Comparison of ENCODE assay signal across 8 mouse cellular contexts in the genomic region with DNA sequence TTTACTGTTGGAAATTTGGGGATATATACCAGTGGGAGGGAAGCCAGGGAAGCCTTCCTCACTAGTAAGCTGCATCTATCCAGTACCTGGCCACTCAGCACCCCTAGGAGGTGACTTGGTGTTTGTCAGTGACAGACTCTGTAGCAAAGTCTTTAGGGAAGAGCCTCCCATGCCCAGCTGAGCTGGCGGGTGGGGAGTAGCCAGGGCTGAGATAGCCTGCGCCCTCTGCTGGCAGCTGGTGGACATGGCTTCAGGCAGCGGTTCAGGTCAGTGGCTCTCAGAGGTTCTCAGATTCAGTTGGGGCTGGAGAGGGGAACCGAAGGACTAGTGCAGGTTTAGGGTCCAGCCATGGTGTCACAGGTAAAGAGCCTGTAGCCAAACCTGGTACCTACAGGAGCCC. TPM values are rescaled to one million over a fixed set of nuclear protein-coding genes. Genes with fewer than 3 reads are reported as not detected.
DNase-seq lines count a peak whose midpoint lies in the region; ATAC-seq and TF ChIP-seq lines count a peak whose summit lies in the region.

No protein-coding gene starts in this region.

- in situ Hi-C loops in CH12.LX (cut with MboI; ENCODE audit: low pct_ligation_motif_present, low pct_unique_long_range_greater_than_20kb, low sequenced_read_pairs) = loop anchor here (10.0 kb wide), 1 partner anchor 254 kb away; no protein-coding TSS in a partner anchor

- H3K27me3 ChIP-seq in CH12.LX (replicated peaks) = no peaks in the 10 kb centered on the region
- H3K27me3 ChIP-seq in embryonic facial prominence, embryonic 11.5 days (ENCODE audit: control insufficient read depth, insufficient read depth, low read length) = no peaks in the 10 kb centered on the region
- H3K27me3 ChIP-seq in heart, embryonic 15.5 days = no peaks in the 10 kb centered on the region

- no peak overlapping the region for H3K4me3 ChIP-seq in CH12.LX (replicated peaks in 1 of 3; ENCODE audit: low read depth in 2 of 3, low read length in 2 of 3, poor library complexity in 1 of 3)
- H3K4me3 ChIP-seq in embryonic facial prominence, embryonic 11.5 days (ENCODE audit: low read depth, low read length) = no peak overlapping the region
- no peak overlapping the region for H3K4me3 ChIP-seq in heart, embryonic 15.5 days

- H3K27ac ChIP-seq in CH12.LX (ENCODE audit: insufficient read depth, low read depth) = no peak overlapping the region
- H3K27ac ChIP-seq in embryonic facial prominence, embryonic 11.5 days (replicated peaks; ENCODE audit: low read depth, low read length) = no peak overlapping the region
- no peak overlapping the region for H3K27ac ChIP-seq in heart, embryonic 15.5 days

- H3K9ac ChIP-seq in CH12.LX (ENCODE audit: insufficient read depth, low read depth) = no peak overlapping the region
- H3K9ac ChIP-seq in embryonic facial prominence, embryonic 11.5 days (replicated peaks; ENCODE audit: low read length) = no peak overlapping the region
- H3K9ac ChIP-seq in heart, embryonic 15.5 days = no peak overlapping the region

- dilution Hi-C loops in CH12.LX (cut with MboI; ENCODE audit: extremely low pct_ligation_motif_present, extremely low pct_unique_long_range_greater_than_20kb, low sequenced_read_pairs) = no loop called here

- ATAC-seq in embryonic facial prominence, embryonic 11.5 days (replicated peaks; ENCODE audit: insufficient number of reproducible peaks, low FRiP score, low TSS enrichment, low read depth) = peak; percentile 56
- 0 out of 2 replicates have a peak, but pooled peaks have one; percentile 56 for ATAC-seq in heart, embryonic 15.5 days (replicated peaks; ENCODE audit: insufficient number of reproducible peaks, insufficient read depth, low FRiP score, low read depth)

- TF ChIP-seq RAD21 in CH12.LX (IDR thresholded peaks at IDR 0.05; ENCODE audit: low read depth, low read length) = peak; percentile 42

- no peaks in the 10 kb centered on the region for H3K9me3 ChIP-seq in CH12.LX (replicated peaks; ENCODE audit: low read length)
- no peaks in the 10 kb centered on the region for H3K9me3 ChIP-seq in embryonic facial prominence, embryonic 11.5 days (replicated peaks; ENCODE audit: control insufficient read depth, low read length)
- no peaks in the 10 kb centered on the region for H3K9me3 ChIP-seq in heart, embryonic 15.5 days (replicated peaks)

- no peak for TF ChIP-seq EP300 in CH12.LX (IDR thresholded peaks at IDR 0.05; ENCODE audit: low read length)

- 12% methylated on average over 4 of the region's 4 CpGs for WGBS in embryonic facial prominence, embryonic 11.5 days
- 9% methylated on average over 4 of the region's 4 CpGs for WGBS in heart, embryonic 15.5 days

- no peak overlapping the region for H3K4me2 ChIP-seq in CH12.LX (ENCODE audit: insufficient read depth, low read depth, poor library complexity, severe bottlenecking)
- H3K4me2 ChIP-seq in embryonic facial prominence, embryonic 11.5 days (ENCODE audit: low read depth, low read length) = no peak overlapping the region
- no peak overlapping the region for H3K4me2 ChIP-seq in heart, embryonic 15.5 days

- DNase-seq in CH12.LX (ENCODE audit: extremely low read depth) = peak; percentile 51
- peak; percentile 83 to 86 for DNase-seq in adrenal gland, postnatal 36 days
- peak; percentile 85 for DNase-seq in embryonic facial prominence, embryonic 11.5 days (ENCODE audit: low spot score)
- peak; percentile 81 to 83 for DNase-seq in kidney, postnatal 25 days
- peak; percentile 81 for DNase-seq in lung, postnatal 10 days
- DNase-seq in retina, embryonic 14.5 days (ENCODE audit: low spot score) = peak; percentile 91
- peak; percentile 49 for DNase-seq in urinary bladder, adult 2 months (ENCODE audit: low spot score)

- peaks cover 9 to 19% of the 10 kb centered on the region in 2 experiments; a peak in 3 of 4 replicates for H3K4me1 ChIP-seq in CH12.LX (ENCODE audit: control insufficient read depth in 1 of 2, insufficient read depth in 2 of 2)
- H3K4me1 ChIP-seq in embryonic facial prominence, embryonic 11.5 days (ENCODE audit: control insufficient read depth, insufficient read depth, low read length) = no peaks in the 10 kb centered on the region
- peaks cover 22% of the 10 kb centered on the region for H3K4me1 ChIP-seq in heart, embryonic 15.5 days (replicated peaks)

- TF ChIP-seq POLR2A in CH12.LX (IDR thresholded peaks at IDR 0.05; ENCODE audit: low read depth, low read length) = no peak

- no peaks in the 10 kb centered on the region for H3K79me2 ChIP-seq in CH12.LX (replicated peaks; ENCODE audit: control insufficient read depth, extremely low read depth, insufficient read depth, poor library complexity, severe bottlenecking)

- peaks cover 10 to 33% of the 10 kb centered on the region in 2 experiments for H3K36me3 ChIP-seq in CH12.LX (replicated peaks in 1 of 2; ENCODE audit: control insufficient read depth in 1 of 2, insufficient read depth in 1 of 2, low read length in 1 of 2)
- H3K36me3 ChIP-seq in embryonic facial prominence, embryonic 11.5 days (replicated peaks; ENCODE audit: control insufficient read depth, insufficient read depth, low read depth, low read length) = peaks cover 2% of the 10 kb centered on the region; the same call in 1 of the 2 replicates
- H3K36me3 ChIP-seq in heart, embryonic 15.5 days = peaks cover 1% of the 10 kb centered on the region; the same call in 1 of the 2 replicates

- peak; percentile 71 to 75 for TF ChIP-seq CTCF in CH12.LX (conservative IDR thresholded peaks at IDR 0.05 in 1 of 2, IDR thresholded peaks at IDR 0.05 in 1 of 2; ENCODE audit: low read depth in 2 of 2, low read length in 2 of 2)

TF ChIP-seq in CH12.LX, 34 proteins besides CTCF, POLR2A, EP300 and RAD21:
- TF ChIP-seq GABPA (IDR thresholded peaks at IDR 0.05; ENCODE audit: insufficient replicate concordance, low read depth, low read length) = no peak
- TF ChIP-seq SIN3A (IDR thresholded peaks at IDR 0.05; ENCODE audit: low read length) = 0 out of 2 replicates have a peak, but pooled peaks have one; percentile 23
- TF ChIP-seq SMC3 (IDR thresholded peaks at IDR 0.05; ENCODE audit: low read depth, low read length) = peak; percentile 53

RNA-seq across cellular contexts. Expression of a gene that starts 31.4 kb away (rescaled TPM):
- 2.2 and 2.4 TPM in 2 replicates for total RNA-seq in CH12.LX (2012; rRNA removed)
- 1.1 and 1.4 TPM in 2 replicates for total RNA-seq in CH12.LX (2014; rRNA removed)
- 2.2 and 3.7 TPM in 2 replicates for polyA plus RNA-seq in CH12.LX (2012; ENCODE audit: insufficient read length, low read depth)
- 10 to 100 TPM; 47.5 to 52.9 TPM for total RNA-seq in adrenal gland, postnatal 36 days (2021)
- polyA plus RNA-seq in embryonic facial prominence, embryonic 11.5 days (2014; fragmentation: Nextera tagmentation; extraction: Ambion mirVana) = 9.6 and 11.4 TPM in 2 replicates
- polyA plus RNA-seq in heart, embryonic 15.5 days (2015; fragmentation: Nextera tagmentation; extraction: Ambion mirVana) = 11.6 and 16.0 TPM in 2 replicates
- polyA plus RNA-seq in urinary bladder, adult 2 months (2012; rRNA removed) = 17.9 and 21.4 TPM in 2 replicates

RNA-seq across cellular contexts. Expression of a gene that starts 53.9 kb away (rescaled TPM):
- 15.8 and 16.6 TPM in 2 replicates for total RNA-seq in CH12.LX (2012; rRNA removed)
- 17.3 and 19.6 TPM in 2 replicates for total RNA-seq in CH12.LX (2014; rRNA removed)
- 19.8 and 22.3 TPM in 2 replicates for polyA plus RNA-seq in CH12.LX (2012; ENCODE audit: insufficient read length, low read depth)
- total RNA-seq in adrenal gland, postnatal 36 days (2021) = 10 to 100 TPM; 37.3 to 39.0 TPM
- polyA plus RNA-seq in embryonic facial prominence, embryonic 11.5 days (2014; fragmentation: Nextera tagmentation; extraction: Ambion mirVana) = 47.0 and 47.8 TPM in 2 replicates
- 22.0 and 25.5 TPM in 2 replicates for polyA plus RNA-seq in heart, embryonic 15.5 days (2015; fragmentation: Nextera tagmentation; extraction: Ambion mirVana)
- 35.6 and 38.0 TPM in 2 replicates for polyA plus RNA-seq in urinary bladder, adult 2 months (2012; rRNA removed)
